Mouse (Mus musculus) 3T3-L1 (cell line): Measurements from ENCODE around the gene Mr1.
A peak's percentile ranks its signal among the peaks of the same experiment; 100 is the strongest.
"Not testable (repeated sequence)": the region's sequence is repeated elsewhere in the genome, so short reads cannot be mapped to it uniquely, and the experiment has no call there.

ENCODE experiments used
- DNase-seq: peaks from one replicate; pipeline ENCODE4 v3.0.0-alpha.2; 2015; ENCODE audit warnings: low read depth, low spot score

Gene Mr1

GRCm38 (mm10) chr1:155146572-155146980 lies at the start of gene Mr1:
Mr1 (minus strand) TSS chr1:155146814.
- peak; percentile 89 for DNase-seq

DNA sequence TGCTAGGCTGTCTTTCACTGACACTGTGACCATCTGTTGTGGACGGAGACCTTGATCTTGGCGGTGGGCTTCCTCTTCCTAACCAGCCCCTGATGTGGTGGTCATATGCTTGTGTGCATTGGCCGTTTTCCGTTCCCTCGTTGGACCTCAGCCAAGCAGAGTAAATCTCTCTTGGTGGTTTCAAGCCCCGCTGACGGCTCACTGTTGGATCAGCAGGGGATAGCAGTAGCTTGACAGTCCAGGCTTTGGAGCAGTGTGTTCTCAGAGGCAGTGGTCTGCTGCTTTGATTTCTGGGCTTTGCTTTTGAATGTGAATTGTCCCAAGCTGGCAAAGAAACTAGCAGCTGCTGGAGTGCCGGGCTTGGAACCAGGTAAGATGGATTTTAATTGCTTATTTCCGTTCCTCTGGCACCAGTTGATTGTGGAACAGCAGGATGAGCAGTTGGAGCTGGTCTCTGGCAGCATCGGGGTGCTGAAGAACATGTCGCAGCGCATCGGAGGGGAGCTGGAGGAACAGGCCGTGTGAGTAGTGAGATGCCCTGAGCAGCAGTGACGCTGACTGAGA lies 46.3 kb upstream of the Mr1 start:
- no peak for DNase-seq

DNA sequence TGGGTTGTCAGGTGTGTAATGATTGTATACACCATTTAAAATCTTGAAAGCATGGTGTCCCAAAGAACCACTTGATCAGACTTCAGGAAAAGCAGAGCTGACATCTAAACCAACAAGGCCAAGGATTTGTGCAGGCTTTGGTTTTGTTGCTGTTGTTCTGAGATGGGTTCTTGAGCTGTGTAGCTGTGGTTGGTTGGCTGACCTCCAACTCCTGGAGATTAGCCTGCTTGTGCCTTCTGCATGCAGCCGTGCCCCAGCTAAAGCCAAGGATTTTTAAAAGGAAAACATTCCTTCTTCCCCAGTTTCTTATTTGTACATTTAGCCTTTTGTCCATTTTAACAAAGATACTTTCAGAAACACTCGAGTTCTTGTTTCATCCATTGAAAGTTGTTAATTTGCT lies 45.1 kb upstream of the Mr1 start:
- DNase-seq: no peak

DNA sequence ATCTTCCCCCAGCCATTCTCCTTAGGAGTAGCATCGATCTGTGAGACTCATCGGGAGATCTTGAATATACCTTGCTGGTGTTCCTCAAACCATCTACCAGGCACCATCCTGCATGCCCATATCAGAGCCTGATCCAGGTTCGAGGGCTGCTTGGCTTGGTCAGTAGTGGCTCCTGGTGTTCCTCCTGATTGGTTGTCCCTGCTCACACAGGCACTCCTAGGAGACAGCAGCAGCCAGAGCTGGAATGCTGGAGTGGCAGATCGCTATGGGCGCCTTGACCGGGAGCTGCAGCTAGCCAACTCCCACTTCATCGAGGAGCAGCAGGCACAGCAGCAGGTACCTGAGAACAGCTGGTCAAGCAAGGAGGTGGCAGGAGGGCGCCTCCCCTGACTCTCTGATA lies 44.6 kb upstream of the Mr1 start:
- no peak for DNase-seq

DNA sequence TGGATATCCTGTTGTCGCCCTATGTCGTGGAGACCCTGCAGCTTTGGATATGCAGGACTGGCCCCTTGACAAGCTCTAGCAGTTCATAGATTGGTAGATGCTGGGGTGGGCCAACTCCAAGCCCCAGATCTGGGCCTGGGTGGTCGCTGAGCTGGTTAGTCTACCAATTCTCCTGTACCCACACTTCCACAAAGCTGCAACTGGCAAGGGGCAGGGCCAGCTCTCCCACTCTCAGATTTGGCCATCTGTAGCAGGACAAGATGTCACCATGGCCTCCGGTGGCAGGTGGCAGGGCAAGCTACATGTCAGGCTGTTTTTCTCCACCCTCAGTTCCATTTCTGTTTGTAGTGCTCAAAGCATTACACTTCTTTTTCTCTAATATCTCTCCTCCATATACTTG lies 42.0 kb upstream of the Mr1 start:
- DNase-seq: no peak

GRCm38 (mm10) chr1:155184191-155184590 lies 37.6 kb upstream of the Mr1 start:
- DNase-seq: peak; percentile 54

GRCm38 (mm10) chr1:155178192-155178924 lies 31.7 kb upstream of the Mr1 start:
- DNase-seq: no peak

GRCm38 (mm10) chr1:155174424-155174823 lies 27.8 kb upstream of the Mr1 start:
- DNase-seq: no peak

DNA sequence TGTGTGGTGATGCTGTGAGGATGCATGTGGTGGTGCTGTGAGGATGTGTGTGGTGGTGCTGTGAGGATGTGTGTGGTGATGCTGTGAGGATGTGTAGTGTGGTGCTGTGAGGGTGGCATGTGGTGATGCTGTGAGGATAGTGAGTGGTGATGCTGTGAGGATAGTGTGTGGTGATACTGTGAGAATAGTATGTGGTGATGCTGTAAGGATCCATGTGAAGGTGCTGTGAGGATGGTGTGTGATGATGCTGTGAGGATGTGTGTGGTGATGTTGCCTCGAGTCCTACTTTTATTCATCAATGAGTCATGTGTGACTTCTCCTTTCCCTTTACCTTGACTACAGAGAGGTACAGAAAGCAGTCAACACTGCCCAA lies 27.0 kb upstream of the Mr1 start:
- not testable (repeated sequence) for DNase-seq

- no peak for DNase-seq
These were observed 26.5 kb upstream of the Mr1 start for GRCm38 (mm10) chr1:155172895-155173643.

GRCm38 (mm10) chr1:155169935-155170334 lies 23.3 kb upstream of the Mr1 start:
- DNase-seq: no peak

- DNase-seq: no peak
These were observed 20.8 kb upstream of the Mr1 start for GRCm38 (mm10) chr1:155167453-155167852.

DNA sequence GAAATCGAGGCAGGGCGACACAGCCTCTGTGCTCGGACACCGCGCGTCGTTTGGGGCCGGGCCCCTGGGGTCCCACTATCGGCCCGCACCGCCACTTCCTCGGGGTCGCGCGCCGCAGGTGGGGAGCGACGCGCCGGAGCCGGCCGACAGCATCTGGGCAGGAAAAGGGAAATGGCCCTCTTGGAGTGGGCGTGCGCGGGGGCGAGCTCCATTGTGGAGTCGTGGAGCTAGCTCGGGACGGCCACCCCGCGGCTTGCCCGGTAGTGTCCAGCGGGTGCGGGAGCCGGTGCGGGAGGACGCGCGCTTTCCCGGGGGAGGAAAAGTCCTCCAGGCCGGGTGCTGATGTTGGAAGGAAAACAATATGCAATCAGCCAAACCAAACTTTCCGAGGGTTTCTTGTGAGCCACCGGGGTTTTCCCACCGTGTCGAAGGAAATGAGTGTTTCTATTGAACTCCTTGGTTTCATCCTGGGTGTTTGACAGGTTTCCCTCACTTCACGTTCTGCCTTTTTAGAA lies 12.4 kb upstream of the Mr1 start:
- peak; percentile 51 for DNase-seq

DNA sequence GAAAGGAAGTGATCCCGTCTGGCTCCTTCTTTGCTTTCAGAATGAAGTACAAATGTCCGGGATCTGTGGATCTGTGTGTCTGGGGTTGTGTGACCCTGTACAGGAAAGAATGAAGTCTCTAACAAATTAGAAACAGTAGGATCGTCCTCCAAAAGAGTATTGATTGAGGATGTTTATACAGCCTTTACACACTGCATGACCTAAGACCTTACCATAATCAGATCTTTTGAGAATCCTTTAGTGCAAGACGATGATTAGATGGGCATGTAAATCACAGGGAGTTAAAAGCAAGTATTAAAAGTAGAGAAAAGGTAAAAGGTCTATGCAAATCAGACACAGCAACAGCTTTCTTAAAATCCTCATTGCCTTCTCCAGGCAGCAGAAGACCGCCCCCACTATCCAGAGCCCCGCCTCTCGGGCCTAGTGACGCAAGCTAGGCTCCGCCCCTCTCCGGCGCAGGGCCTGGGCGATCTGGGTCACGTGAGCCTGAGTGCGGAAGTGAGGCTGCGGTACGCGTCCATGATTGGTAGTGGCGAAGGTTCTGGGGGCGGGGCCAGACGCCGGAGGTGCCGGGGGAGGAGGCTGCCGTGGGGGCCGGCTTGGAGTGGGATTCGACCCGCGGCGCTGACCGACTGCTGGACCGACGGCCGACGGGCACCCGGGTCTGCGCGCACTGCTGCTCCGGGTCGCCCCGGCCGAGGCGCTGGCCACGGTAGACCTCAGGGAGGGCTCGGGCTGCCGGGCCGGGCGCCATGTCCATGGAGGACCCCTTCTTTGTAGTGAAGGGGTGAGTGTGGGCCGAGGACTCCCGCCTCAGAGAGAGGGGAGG lies 11.7 kb upstream of the Mr1 start, which contains the start of gene Stx6:
Gene Stx6, plus strand, starts transcription at position 575 of the 829 bp plus-strand sequence.
- DNase-seq: peak; percentile 98

DNA sequence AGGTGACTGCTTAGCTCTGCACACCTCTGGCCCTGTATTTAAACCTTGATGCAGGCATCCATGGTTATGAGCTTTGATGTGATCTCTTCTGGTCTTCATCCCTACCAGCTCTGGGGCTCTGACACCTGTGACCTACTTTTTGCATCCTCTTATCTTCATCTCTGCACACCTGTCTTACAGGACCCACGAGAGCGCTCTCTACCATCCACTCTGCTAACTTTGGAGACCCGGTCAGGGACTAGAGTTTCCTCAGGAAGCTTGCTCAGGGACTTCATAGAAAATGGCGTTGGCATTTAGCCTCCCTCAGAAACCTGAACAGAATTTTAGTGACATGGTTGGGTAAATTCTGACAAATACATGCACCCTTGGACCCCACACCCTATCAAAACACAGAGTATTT lies 7.3 kb upstream of the Mr1 start:
- DNase-seq: no peak

- DNase-seq: no peak
These were observed 4.2 kb upstream of the Mr1 start for GRCm38 (mm10) chr1:155150821-155151220.

DNA sequence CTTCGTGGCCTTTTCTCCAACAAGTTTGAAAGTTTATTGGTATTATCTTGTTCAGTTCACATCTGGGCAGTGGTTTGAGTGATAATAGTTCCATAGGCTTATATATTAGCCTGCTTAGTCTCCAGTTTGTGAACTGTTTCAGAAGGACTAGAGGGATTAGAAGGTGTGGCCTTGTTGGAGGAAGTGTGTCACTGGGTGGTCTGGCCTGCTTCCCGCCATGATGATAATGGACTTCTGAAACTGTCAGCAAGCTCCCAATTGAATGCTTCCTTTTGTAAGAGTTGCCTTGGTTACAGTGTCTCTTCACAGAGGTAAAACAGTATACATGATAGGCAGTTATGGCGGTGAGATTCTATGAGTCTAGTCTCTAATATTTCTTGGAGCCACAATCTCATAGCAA lies 2.8 kb upstream of the Mr1 start:
- no peak for DNase-seq

- no peak for DNase-seq
These were observed 614 bp upstream of the Mr1 start for GRCm38 (mm10) chr1:155147228-155147627.

- DNase-seq: peak; percentile 61
These were observed 994 bp downstream of the Mr1 start for GRCm38 (mm10) chr1:155145620-155146019.

GRCm38 (mm10) chr1:155140076-155140475 lies 6.5 kb downstream of the Mr1 start:
- peak; percentile 76 for DNase-seq

GRCm38 (mm10) chr1:155138795-155139194 lies 7.8 kb downstream of the Mr1 start:
- DNase-seq: peak; percentile 98

- no peak for DNase-seq
These were observed 11.7 kb downstream of the Mr1 start for GRCm38 (mm10) chr1:155134866-155135265.
